Mouse (Mus musculus) gastrocnemius, postnatal 10 days (tissue): Measurements from ENCODE around the gene 9830107B12Rik. TPM values are rescaled to one million over a fixed set of nuclear protein-coding genes. Genes with fewer than 3 reads are reported as not detected.

ENCODE experiments used
- DNase-seq: peaks from one replicate; pipeline ENCODE4 v3.0.0; 2021; ENCODE audit warnings: mixed read lengths
- total RNA-seq, 2 experiments: library from RNA; stranded (reverse); gene quantifications; 2 replicates each; pipeline ENCODE4 v1.2.3; 2021

9830107B12Rik gene
- total RNA-seq, 2 experiments from 2014 or later: not detected

DNA sequence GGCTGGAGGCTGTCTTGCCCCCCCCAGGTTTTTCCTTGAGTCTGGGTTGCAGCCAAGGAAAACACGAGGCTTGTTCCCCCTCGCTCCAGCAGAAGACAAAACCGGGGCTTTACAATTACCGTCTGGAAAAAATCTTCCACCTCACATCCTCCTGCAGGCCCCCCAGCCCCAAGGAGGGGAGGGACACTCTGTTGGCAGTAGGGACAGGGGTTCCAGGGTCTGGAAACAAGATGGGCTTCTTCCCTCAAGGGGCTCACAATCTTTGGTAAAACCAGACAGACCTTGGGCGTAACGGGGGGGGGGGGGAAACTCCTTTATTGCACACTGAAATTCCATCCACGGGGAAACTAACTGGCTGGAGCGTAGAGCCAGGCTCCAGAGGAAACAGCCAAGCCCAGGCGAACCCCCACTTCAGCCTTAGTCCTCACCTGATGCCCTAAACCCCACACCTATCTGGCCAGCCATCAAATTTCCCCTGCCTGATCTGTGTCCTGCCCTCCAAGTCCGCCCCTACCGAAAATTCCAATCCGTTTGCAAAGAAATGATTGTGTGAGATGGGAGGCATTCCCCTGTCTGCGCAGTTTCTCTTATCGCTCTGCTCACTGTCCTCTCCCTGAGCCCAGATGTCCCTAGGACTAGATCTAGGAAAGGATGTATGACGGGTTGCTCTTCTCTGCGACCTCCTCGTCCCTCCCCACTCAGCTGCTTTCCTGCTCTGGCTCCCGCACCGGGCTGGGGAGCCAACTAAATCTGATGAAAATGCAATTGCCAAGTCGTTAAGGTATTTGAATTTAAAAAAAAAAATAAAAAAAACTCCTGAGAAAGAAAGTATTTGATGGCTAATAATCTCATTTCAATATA, 51.0 kb downstream of the 9830107B12Rik start:
- no peak for DNase-seq

DNA sequence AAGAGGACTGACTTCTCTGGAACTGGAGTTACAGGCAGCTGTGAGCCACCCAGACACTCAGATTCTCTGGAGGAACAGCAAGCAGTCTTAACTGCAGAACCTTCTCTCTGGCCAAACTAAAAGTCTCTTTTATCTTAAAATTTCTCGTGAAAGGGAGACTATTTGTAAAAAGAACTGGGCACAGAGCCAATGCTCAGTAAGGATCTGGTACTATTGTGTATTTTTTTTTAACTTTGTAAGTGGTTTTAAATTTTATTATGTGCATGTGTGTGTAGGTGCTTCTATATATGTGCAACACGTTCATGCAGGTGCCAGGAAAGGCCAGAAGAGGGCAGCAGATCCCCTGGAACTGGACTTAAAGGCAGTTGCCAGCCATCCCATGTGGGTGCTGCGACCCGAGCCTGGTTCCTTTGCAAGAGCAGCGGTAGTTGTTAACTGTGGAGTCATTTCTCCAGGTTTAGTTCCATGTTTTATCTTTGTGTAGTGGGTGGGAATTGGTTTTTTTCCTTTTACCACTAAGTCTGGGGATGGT, 52.7 kb downstream of the 9830107B12Rik start:
- no peak for DNase-seq

- DNase-seq: no peak
Measured at GRCm38 (mm10) chr17:48090305-48090704, 55.8 kb downstream of the 9830107B12Rik start.

- DNase-seq: no peak
Measured at GRCm38 (mm10) chr17:48089446-48089845, 56.6 kb downstream of the 9830107B12Rik start.

DNA sequence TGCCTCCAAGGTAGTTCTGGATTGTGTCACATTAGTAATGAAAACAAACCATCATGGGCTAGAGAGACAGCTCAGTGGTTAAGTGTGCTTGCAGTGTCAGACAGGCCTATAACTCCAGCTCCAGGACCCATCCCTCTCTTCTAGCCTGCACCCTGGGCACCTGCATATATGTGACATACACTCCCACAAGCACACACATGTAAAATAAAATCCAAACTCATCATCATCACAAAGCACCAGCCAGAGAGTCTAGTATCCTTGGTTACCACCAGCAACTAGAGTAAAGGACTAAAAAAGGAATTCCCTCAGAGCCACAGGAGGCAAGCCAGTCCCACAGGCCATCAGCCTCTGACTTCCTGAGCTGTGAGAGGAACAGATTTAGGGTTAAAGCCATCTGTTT, 57.0 kb downstream of the 9830107B12Rik start, which contains the start of gene 1700067P10Rik:
1700067P10Rik (plus strand) TSS at position 301 of the 400 bp plus-strand sequence.
- DNase-seq: no peak

DNA sequence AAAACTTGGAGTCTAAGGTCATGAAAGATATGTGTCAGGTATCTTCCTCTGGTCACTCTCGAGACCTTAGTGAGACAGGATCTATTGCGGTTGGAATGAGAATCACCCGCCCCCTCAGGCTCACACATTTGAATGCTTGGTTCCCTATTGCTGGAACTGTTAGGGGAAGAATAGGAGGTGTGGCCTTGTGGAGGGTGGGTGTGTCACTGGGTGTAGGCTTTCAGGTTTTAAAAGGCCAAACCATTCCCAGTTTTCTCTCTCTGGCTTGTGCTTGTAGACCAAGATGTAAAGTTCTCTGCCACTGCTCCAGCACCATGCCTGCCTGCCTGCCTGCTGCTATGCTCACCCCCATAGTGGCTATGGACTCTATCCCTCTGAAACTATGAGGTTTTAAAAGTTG, 65.4 kb downstream of the 9830107B12Rik start:
- no peak for DNase-seq

Other genes starting within 250 kb of the 9830107B12Rik start
- 10 to 100 TPM; 10.2 to 16.1 TPM for gene Foxp4, start 221.6 kb downstream of the 9830107B12Rik start, total RNA-seq
- gene 1700122O11Rik, start 108.0 kb downstream of the 9830107B12Rik start, total RNA-seq: not detected
- not detected for gene 1700067P10Rik, start 56.9 kb downstream of the 9830107B12Rik start, total RNA-seq
- gene A530064D06Rik, start 21.0 kb upstream of the 9830107B12Rik start, total RNA-seq: under 1 TPM in 1 of 2 experiments, not detected in 1; 0.23 TPM
- gene Trem1, start 86.5 kb upstream of the 9830107B12Rik start, total RNA-seq: under 1 TPM in 1 of 2 experiments, not detected in 1; 0.11 TPM
- gene Trem3, start 101.5 kb upstream of the 9830107B12Rik start, total RNA-seq: under 1 TPM in 1 of 2 experiments, not detected in 1; 0.27 TPM
- gene Treml4, start 118.0 kb upstream of the 9830107B12Rik start, total RNA-seq: under 1 TPM in 1 of 2 experiments, not detected in 1; 0.36 TPM
- under 1 TPM in 1 of 2 experiments, not detected in 1; 0.18 TPM for gene Treml2, start 153.2 kb upstream of the 9830107B12Rik start, total RNA-seq
- gene B430306N03Rik, start 169.9 kb upstream of the 9830107B12Rik start, total RNA-seq: under 1 TPM; 0.05 to 0.34 TPM
- 1 to 10 TPM; 1.4 to 1.8 TPM for gene Trem2, start 200.1 kb upstream of the 9830107B12Rik start, total RNA-seq
- not detected for gene Treml1, start 213.6 kb upstream of the 9830107B12Rik start, total RNA-seq